Mouse (Mus musculus) embryonic facial prominence, embryonic 10.5 days (tissue): ENCODE measurements around the gene 1500011B03Rik. TPM values are rescaled to one million over a fixed set of nuclear protein-coding genes. Genes with fewer than 3 reads are reported as not detected.

Source experiments
- DNase-seq: peaks from one replicate; pipeline ENCODE4 v3.0.0-alpha.2; 2017; ENCODE audit warnings: low spot score
- H3K27ac ChIP-seq: fragments of 300-500 bp; sonication (generic); replicated peaks from 2 replicates; pipeline ENCODE4 v1.5.1; 2016; ENCODE audit warnings: mild to moderate bottlenecking
- H3K27me3 ChIP-seq: fragments of 300-500 bp; sonication (generic); replicated peaks from 2 replicates; pipeline ENCODE4 v1.6.1; 2016; ENCODE audit warnings: low read depth, mild to moderate bottlenecking; ENCODE audit not compliant: poor library complexity, severe bottlenecking
- H3K36me3 ChIP-seq: fragments of 300-500 bp; sonication (generic); replicated peaks from 2 replicates; pipeline ENCODE4 v1.6.1; 2016; ENCODE audit warnings: mild to moderate bottlenecking, moderate library complexity
- H3K4me1 ChIP-seq: fragments of 300-500 bp; sonication (generic); 2 replicates; pipeline ENCODE4 v1.6.1; 2016
- H3K4me3 ChIP-seq: fragments of 300-500 bp; sonication (generic); 2 replicates; pipeline ENCODE4 v1.5.1; 2016; ENCODE audit warnings: mild to moderate bottlenecking, moderate library complexity
- H3K9me3 ChIP-seq: fragments of 300-500 bp; sonication (generic); 2 replicates; pipeline ENCODE4 v1.6.1; 2016; ENCODE audit warnings: mild to moderate bottlenecking
- WGBS: fragments of 180-500 bp; shearing (Covaris S2); methylation state at CpG from one replicate; pipeline ENCODE4 v1.1.7; 2016; 5-methylcytosine and 5-hydroxymethylcytosine counted together
- polyA plus RNA-seq: library from polyadenylated mRNA; unstranded; fragments of >200 nt; fragmentation: Nextera tagmentation; extraction: Ambion mirVana; gene quantifications from 2 replicates; pipeline ENCODE4 v1.2.1, GENCODE M21; 2016

The 1500011B03Rik gene
- polyA plus RNA-seq, 1 experiment from 2014 or later: 108 TPM

DNA sequence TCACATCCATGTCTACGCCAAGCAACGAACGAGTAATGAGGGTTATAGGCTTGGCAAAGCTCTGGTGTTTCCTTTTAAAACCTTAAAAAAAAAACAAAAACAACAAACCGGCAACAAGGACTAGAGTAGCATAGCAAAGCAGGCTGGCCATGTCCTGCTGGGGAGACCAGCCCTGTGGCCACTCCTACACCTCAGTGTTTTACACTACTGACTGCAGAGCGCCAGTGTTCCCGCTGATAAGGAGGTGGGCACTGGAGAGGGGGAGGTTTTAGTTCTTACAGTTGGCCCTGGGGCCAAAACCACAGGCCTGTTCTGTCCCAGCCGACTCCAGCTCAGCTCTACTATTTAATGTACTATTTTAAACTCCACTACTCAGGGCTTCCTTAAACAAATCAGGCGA, 15.8 kb downstream of the 1500011B03Rik start:
- no peaks in the 10 kb centered on the region for H3K9me3 ChIP-seq
- H3K36me3 ChIP-seq: peaks cover 96% of the 10 kb centered on the region
- 33% methylated on average over 8 of the region's 8 CpGs for WGBS
- H3K27me3 ChIP-seq: no peaks in the 10 kb centered on the region
- H3K4me3 ChIP-seq: no peak overlapping the region
- H3K27ac ChIP-seq: no peak overlapping the region
- DNase-seq: no peak
- peaks cover 47% of the 10 kb centered on the region for H3K4me1 ChIP-seq

DNA sequence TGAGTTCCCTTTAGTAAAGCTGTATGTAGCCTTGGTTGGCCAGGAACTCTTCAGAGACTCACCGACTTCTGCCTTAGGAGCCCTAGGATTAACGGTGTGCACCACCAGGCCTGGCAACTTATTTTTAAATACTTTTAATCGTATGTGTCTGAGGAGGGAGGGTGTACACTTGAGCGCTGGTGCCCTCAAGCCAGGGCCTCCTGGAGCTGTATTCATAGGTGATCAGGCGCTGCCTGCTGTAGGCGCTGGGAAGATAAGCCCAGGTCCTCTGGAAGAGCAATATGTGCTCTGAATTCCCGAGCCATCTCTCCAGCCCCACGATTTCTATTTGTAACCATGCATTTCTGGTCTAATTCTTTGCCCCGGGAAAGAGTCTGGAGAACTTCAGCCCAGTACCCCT, 16.2 kb downstream of the 1500011B03Rik start:
- Histone ChIP-seq H3K4me3 (no peak overlapping the region), H3K36me3 (peaks cover 96% of the 10 kb centered on the region), H3K27me3 (no peaks in the 10 kb centered on the region), H3K27ac (no peak overlapping the region), H3K9me3 (no peaks in the 10 kb centered on the region), H3K4me1 (peaks cover 43% of the 10 kb centered on the region)
- no peak for DNase-seq
- WGBS: 46% methylated on average over 9 of the region's 9 CpGs

DNA sequence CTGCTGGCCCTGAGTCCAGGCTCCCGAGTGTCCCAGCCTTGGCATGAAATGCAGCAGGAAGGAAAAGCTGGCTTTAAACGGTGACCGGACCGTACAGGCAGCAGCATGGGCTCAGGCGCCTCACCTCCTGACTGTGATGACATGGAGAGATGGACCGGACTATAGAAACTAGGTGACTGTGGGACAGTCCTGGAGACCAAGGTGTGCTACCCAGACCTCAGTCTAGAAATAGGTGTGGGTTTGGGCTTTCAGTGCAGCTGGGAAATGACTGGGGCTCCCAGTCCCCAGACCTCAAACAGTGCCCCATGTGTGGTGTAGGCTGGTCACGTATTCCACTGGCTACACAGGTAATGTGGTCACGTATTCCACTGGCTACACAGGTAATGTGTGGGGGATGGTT, 16.6 kb downstream of the 1500011B03Rik start:
- WGBS: 87% methylated on average over 8 of the region's 8 CpGs
- DNase-seq: no peak
- H3K4me1 ChIP-seq: peaks cover 45% of the 10 kb centered on the region
- H3K4me3 ChIP-seq: no peak overlapping the region
- H3K36me3 ChIP-seq: peaks cover 98% of the 10 kb centered on the region
- no peaks in the 10 kb centered on the region for H3K27me3 ChIP-seq
- H3K9me3 ChIP-seq: no peaks in the 10 kb centered on the region
- H3K27ac ChIP-seq: no peak overlapping the region

DNA sequence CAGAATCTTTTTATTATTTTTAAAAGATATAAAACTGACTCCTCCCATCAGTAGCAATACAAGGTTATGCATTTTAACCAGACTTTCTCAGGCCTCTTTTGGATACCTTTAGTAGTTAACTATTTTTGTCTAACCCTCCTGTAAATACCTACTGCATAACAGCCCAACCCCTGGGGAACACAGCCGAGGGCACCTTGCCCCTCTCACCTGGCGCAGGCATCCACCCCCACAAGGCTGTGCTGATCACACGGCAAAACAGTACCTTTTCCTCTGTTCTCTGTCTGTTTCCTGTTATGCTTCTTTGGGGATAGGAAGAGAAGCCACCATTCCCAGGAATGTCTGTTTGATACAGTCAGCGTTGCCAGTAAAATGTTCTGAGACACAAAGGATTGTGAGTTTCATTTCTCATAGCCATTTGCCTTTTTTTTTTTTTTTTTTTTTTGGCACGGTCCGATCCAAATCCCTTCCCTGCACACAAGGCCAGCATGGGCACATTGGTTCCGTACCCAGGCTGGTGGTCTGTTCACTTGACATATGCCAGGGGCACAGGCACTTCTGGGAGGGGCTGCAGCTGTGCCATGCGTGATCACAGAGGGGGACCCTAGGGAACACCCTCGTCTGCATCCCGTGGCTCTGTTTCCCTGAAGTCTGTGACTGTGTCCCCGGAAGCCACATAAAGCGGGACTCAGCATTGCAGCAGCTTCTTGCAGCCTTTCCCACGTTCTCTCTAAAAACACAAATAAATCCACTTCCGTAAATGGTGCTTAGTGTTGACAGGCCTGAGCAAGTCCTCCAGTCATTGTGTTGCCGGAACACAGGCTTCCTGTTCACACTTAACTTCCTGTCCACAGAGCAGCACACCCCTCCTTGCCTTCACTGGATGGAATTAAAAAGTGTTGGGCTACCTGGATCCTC, 17.6 kb downstream of the 1500011B03Rik start:
- Histone ChIP-seq H3K4me3 (no peak overlapping the region), H3K4me1 (peaks cover 52% of the 10 kb centered on the region), H3K27me3 (no peaks in the 10 kb centered on the region), H3K9me3 (no peaks in the 10 kb centered on the region), H3K36me3 (peaks cover 98% of the 10 kb centered on the region), H3K27ac (no peak overlapping the region)
- WGBS: 76% methylated on average over 15 of the region's 15 CpGs
- no peak for DNase-seq

DNA sequence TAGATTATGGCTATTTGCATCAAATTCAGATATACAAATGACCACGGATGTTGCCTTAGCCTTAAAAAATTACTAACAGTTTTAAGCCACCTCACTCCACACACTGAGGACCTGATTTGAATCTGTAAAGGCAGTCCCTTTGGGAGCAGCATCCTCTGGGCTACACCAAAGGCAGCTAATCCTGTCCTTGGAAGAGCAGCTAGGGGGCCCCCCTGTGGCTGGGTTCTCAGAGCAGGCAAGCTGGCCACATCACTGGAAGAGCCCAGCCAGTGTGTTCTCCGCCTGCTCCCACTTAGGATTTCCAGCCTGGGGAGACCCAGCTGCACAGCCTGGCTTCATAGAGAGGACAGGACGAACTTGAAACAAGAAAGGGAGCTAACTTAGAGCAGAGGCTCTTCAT, 18.3 kb downstream of the 1500011B03Rik start:
- 34% methylated on average over 3 of the region's 3 CpGs for WGBS
- H3K9me3 ChIP-seq: no peaks in the 10 kb centered on the region
- DNase-seq: peak; percentile 46
- H3K4me3 ChIP-seq: no peak overlapping the region
- H3K36me3 ChIP-seq: peaks cover 97% of the 10 kb centered on the region
- H3K27ac ChIP-seq: no peak overlapping the region
- peaks cover 52% of the 10 kb centered on the region for H3K4me1 ChIP-seq
- H3K27me3 ChIP-seq: no peaks in the 10 kb centered on the region

DNA sequence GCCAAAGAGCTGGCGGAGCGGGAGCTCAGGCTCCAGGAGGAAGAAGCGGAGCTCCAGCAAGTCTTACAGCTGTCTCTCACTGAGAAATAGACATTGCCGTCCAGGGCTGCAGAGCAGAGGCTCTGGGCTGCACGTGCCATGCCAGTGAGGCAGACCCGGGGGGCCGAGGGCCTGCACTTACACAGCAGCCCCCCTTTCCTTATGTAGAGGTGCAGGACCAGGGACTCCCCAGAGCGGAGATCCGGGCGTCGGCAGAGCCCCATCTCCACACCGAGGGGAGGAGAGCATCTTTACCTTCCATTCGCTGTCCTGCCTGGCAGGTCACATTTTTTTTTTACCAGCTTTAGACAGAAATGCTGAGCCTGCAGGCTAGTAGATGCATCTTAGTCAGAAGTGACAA, 18.9 kb downstream of the 1500011B03Rik start:
- Histone ChIP-seq H3K4me1 (peaks cover 45% of the 10 kb centered on the region), H3K36me3 (peaks cover 97% of the 10 kb centered on the region), H3K4me3 (no peak overlapping the region), H3K9me3 (no peaks in the 10 kb centered on the region), H3K27me3 (no peaks in the 10 kb centered on the region), H3K27ac (no peak overlapping the region)
- DNase-seq: no peak
- WGBS: 84% methylated on average over 13 of the region's 13 CpGs

DNA sequence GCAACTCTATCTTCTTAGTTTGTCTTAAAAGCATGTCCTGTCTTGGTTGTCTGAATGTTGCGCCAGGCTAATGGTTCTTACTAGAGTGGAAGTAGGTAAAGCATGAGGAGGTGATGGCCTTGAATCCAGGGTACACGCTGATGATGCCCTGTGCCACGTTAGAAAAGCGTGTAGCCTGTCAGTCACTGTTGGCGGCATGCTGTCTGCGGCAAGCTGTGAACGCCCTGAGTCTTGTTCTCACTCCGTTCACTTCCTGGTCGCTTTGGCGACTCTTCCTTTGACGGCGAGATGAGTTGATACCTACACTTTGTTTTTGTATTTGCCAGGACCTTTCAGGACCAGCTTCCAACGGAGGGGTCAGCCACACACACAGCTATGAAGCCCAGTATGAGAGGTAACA, 20.0 kb downstream of the 1500011B03Rik start:
- no peaks in the 10 kb centered on the region for H3K27me3 ChIP-seq
- H3K4me3 ChIP-seq: no peak overlapping the region
- peaks cover 97% of the 10 kb centered on the region for H3K36me3 ChIP-seq
- H3K9me3 ChIP-seq: no peaks in the 10 kb centered on the region
- no peak for DNase-seq
- 93% methylated on average over 13 of the region's 13 CpGs for WGBS
- H3K27ac ChIP-seq: no peak overlapping the region
- peaks cover 34% of the 10 kb centered on the region for H3K4me1 ChIP-seq

DNA sequence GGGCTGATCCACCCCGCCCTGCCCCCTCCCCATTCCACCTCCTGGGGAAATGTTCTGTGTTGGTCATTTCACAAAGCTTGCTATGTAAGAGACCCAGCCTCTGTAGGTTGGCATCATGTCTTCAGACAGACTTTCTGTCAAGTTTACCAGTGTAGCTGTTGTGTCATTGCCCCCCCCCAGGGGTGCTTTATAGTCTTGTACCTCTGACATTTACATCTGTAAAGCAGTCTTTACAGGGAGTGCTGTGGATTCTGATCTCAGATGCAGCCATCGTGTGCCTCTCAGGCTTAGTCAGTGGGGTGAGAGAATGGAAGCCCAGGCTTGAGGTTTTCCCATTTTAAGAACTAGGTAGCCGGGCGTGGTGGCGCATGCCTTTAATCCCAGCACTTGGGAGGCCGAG, 21.4 kb downstream of the 1500011B03Rik start:
- no peak for DNase-seq
- Histone ChIP-seq H3K9me3 (no peaks in the 10 kb centered on the region), H3K36me3 (peaks cover 91% of the 10 kb centered on the region), H3K27me3 (no peaks in the 10 kb centered on the region), H3K4me1 (peaks cover 26% of the 10 kb centered on the region), H3K4me3 (no peak overlapping the region), H3K27ac (no peak overlapping the region)
- 86% methylated on average over 6 of the region's 6 CpGs for WGBS

DNA sequence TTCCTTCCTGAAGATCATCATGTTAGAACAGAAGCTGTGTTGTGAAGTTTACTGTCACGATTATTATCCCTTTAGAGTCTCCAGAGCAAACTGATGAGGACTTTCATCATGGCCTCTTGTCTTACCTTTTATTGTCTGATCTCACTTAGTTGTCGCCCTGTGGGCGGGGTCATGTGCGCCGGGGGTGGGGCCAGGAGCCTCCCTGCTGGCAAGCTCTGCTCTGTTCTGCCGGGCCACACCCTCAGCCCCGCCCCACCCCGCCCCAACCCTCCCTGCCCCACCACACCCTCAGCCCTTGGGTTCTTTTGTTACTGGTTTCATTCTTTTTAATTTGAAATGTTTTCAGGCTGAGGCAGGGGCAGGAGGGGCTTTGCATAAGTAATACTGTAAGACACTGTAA, 22.2 kb downstream of the 1500011B03Rik start:
- H3K9me3 ChIP-seq: no peaks in the 10 kb centered on the region
- no peak overlapping the region for H3K27ac ChIP-seq
- 17% methylated on average over 8 of the region's 8 CpGs for WGBS
- H3K27me3 ChIP-seq: no peaks in the 10 kb centered on the region
- H3K36me3 ChIP-seq: peaks cover 86% of the 10 kb centered on the region
- H3K4me3 ChIP-seq: no peak overlapping the region
- DNase-seq: peak; percentile 49
- H3K4me1 ChIP-seq: peaks cover 26% of the 10 kb centered on the region

DNA sequence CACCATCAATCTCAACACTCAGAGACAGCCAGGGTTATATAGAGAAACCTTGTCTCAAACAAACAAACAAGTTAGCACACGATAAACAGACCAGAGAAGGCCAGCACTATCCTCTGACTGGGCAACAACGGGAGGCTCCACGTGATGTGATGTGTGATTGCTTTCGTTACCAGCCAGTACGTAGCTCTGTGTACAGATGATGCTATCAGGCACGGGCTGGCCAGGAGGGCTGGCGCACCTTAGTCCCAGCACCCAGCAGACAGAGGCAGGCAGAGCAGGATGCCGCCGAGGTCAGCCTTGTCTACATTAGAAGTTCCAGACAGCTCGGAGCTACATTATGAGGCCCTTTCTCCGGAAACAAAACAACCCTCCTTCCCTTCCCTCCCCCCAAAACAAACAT, 23.4 kb downstream of the 1500011B03Rik start:
- H3K27me3 ChIP-seq: no peaks in the 10 kb centered on the region
- peaks cover 32% of the 10 kb centered on the region for H3K4me1 ChIP-seq
- no peak overlapping the region for H3K27ac ChIP-seq
- WGBS: 89% methylated on average over 11 of the region's 11 CpGs
- H3K9me3 ChIP-seq: no peaks in the 10 kb centered on the region
- peaks cover 75% of the 10 kb centered on the region for H3K36me3 ChIP-seq
- no peak overlapping the region for H3K4me3 ChIP-seq
- DNase-seq: no peak

DNA sequence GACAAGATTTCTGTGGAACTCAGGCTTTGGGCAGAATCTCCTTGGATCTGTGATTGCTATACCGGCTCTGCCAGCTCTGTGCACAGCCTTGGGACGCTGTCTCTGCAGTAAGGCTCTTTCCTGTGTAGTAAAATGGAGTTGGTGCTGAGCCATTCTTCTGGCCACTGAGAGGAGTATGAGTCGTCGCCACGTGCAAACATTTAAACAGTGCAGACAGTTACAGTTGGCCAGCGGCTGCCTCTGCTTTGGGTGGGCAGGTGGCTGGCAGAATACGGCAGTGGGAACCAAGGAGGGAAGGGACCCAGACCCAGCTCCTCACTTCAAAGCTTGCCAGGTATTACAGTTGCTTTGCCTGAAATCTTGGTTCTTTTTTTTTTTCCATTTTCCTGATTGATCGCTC, 26.0 kb downstream of the 1500011B03Rik start:
- Histone ChIP-seq H3K9me3 (no peaks in the 10 kb centered on the region), H3K4me1 (peaks cover 37% of the 10 kb centered on the region), H3K27me3 (no peaks in the 10 kb centered on the region), H3K36me3 (peaks cover 72% of the 10 kb centered on the region), H3K27ac (no peak overlapping the region), H3K4me3 (0 out of 2 replicates have a peak overlapping the region, but pooled peaks have one; percentile 58)
- DNase-seq: no peak
- 92% methylated on average over 8 of the region's 8 CpGs for WGBS

DNA sequence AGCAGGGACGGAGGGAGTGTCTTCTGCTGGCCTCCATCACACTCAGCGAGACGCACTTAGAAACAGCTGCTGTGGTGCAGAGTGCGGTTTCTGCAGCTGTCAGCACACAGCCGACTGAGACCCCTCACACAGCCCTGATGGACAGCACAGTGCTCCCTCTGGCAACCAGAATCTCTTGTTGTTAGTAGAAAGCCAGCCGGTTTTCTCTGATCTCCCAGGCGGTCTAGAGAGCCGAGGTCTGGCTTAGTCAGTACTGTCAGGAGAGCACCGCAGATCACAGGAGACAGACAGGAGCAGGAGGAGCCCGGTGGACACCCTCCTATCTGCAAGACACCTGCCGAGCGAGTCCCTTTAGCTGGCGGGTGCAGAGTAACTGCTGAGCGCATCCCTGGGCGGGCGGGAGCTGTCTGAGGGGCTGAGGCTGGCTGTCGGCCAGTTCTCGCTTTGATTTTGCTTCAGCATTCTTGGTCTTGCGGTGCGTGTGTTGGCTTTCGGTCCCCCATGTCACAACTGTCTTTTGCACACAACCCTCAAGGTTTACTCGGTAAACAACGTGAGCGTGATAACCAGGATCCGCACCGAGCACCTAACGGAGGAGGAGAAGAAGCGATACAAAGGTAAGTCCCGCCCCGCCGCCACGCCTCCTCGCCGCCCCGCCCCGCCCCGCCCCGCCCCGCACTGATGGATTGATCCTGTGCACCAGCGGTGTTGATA, 26.8 kb downstream of the 1500011B03Rik start:
- peak overlapping the region; percentile 61 for H3K27ac ChIP-seq
- peaks cover 72% of the 10 kb centered on the region for H3K36me3 ChIP-seq
- H3K9me3 ChIP-seq: no peaks in the 10 kb centered on the region

DNA sequence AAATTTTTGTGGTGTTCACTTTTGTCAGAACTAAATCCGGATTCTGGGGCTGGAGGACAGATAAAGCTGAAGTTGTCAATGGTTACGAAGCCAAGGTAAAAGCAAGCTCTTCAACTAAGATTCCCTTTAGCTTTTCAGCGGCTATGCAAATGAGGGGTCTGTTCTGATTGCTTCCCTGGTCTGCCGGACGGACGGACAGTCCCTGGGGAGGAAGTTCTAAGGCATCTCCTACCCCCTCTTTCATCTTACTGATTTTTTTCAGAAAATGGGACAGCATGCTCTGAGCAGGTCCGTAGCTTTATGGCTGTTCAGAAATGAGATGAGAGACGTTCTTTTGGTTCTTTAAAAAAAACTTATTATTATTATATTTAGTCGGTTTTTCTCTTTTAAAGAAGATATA, 27.6 kb downstream of the 1500011B03Rik start:
- peaks cover 73% of the 10 kb centered on the region for H3K36me3 ChIP-seq
- no peaks in the 10 kb centered on the region for H3K27me3 ChIP-seq
- peaks cover 28% of the 10 kb centered on the region for H3K4me1 ChIP-seq
- 67% methylated on average over 9 of the region's 9 CpGs for WGBS
- no peak for DNase-seq
- H3K4me3 ChIP-seq: no peak overlapping the region
- H3K9me3 ChIP-seq: no peaks in the 10 kb centered on the region
- no peak overlapping the region for H3K27ac ChIP-seq

More for the DNA sequence above, 26.8 kb downstream of the 1500011B03Rik start:
- no peaks in the 10 kb centered on the region for H3K27me3 ChIP-seq
- WGBS: 6% methylated on average over 40 of the region's 40 CpGs
- H3K4me1 ChIP-seq: peaks cover 34% of the 10 kb centered on the region
- H3K4me3 ChIP-seq: peak overlapping the region; percentile 58
- DNase-seq: peak; percentile 54
